In the genomic region with DNA sequence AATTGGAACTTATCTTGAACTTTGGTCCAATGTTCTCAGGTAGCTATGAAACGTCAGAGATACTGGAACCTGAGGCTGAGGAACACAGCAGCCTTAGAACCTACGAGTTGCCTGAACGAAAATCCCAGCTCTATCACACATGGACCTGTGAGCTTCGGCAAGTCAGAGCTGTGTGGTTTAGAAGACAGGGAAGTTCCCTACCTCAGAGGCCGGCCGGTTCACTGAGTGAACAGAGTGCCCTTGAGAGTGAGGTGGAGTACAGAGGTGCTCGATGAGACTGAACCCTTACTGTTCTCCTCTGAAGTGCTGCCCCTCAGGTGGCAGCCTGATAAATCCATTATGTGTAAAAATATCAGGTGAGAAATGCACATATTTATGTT, we compare ENCODE assay signal across 15 mouse cellular contexts. TPM values are rescaled to one million over a fixed set of nuclear protein-coding genes. Genes with fewer than 3 reads are reported as not detected.
DNase-seq lines count a peak whose midpoint lies in the region; ATAC-seq and TF ChIP-seq lines count a peak whose summit lies in the region.
"Had no signal": no experiment of that assay in that cellular context is flagged by ENCODE, and none has a peak within 500 bp of the region (broad histone marks: within the 10 kb centered on the region; RNA-seq: fewer than 3 reads in every experiment).

No protein-coding gene starts in this region.

- no peak for ATAC-seq in lung, embryonic 14.5 days (ENCODE audit: insufficient read depth)
- ATAC-seq in common myeloid progenitor, adult 5-6 weeks (replicated peaks; ENCODE audit: low read depth, poor library complexity, severe bottlenecking) = peak; percentile 48
- ATAC-seq in intestine, embryonic 14.5 days (replicated peaks; ENCODE audit: low FRiP score, low TSS enrichment, low read depth) = no peak
- ATAC-seq in megakaryocyte progenitor cell, adult 5-6 weeks (replicated peaks; ENCODE audit: poor library complexity) = peak; percentile 7; the same call in 1 of the 2 replicates
- ATAC-seq: hindbrain, postnatal 0 days; midbrain, embryonic 15.5 days had no signal

- WGBS in lung, embryonic 14.5 days = 77% methylated on average over 7 of the region's 7 CpGs
- WGBS in intestine, embryonic 14.5 days = 84% methylated on average over 7 of the region's 7 CpGs

- H3K4me1 ChIP-seq in lung, embryonic 14.5 days (ENCODE audit: insufficient read depth) = peaks cover 9% of the 10 kb centered on the region
- peaks cover 21% of the 10 kb centered on the region for H3K4me1 ChIP-seq in intestine, embryonic 14.5 days (replicated peaks; ENCODE audit: control insufficient read depth, insufficient read depth, low read length)

- H3K4me3 ChIP-seq in lung, embryonic 14.5 days (ENCODE audit: low read depth, low read length) = no peak overlapping the region
- H3K4me3 ChIP-seq in intestine, embryonic 14.5 days (ENCODE audit: low read depth, low read length) = no peak overlapping the region
- H3K4me3 ChIP-seq: midbrain, embryonic 15.5 days; neural tube, embryonic 15.5 days had no signal

- peak overlapping the region; percentile 20; the same call in 1 of the 2 replicates for H3K27ac ChIP-seq in lung, embryonic 14.5 days (ENCODE audit: low read depth)
- H3K27ac ChIP-seq in intestine, embryonic 14.5 days (ENCODE audit: low read depth) = no peak overlapping the region
- H3K27ac ChIP-seq: hindbrain, postnatal 0 days; midbrain, embryonic 15.5 days; neural tube, embryonic 15.5 days had no signal

- TF ChIP-seq CTCF in lung, embryonic 14.5 days (IDR thresholded peaks at IDR 0.05; ENCODE audit: low read depth) = no peak

- no peaks in the 10 kb centered on the region for H3K9me3 ChIP-seq in lung, embryonic 14.5 days (ENCODE audit: low read depth, low read length)
- H3K9me3 ChIP-seq in intestine, embryonic 14.5 days (ENCODE audit: control insufficient read depth, low read length) = no peaks in the 10 kb centered on the region
- H3K9me3 ChIP-seq: midbrain, embryonic 15.5 days; neural tube, embryonic 15.5 days had no signal

- no peaks in the 10 kb centered on the region for H3K27me3 ChIP-seq in lung, embryonic 14.5 days (ENCODE audit: insufficient read depth, low read length)
- no peaks in the 10 kb centered on the region for H3K27me3 ChIP-seq in intestine, embryonic 14.5 days (replicated peaks; ENCODE audit: control insufficient read depth, insufficient read depth, low read length)
- H3K27me3 ChIP-seq: midbrain, embryonic 15.5 days; neural tube, embryonic 15.5 days had no signal

- DNase-seq in lung, embryonic 14.5 days = no peak
- no peak for DNase-seq in lung, postnatal 25 days (ENCODE audit: low spot score)
- DNase-seq in intestine, embryonic 14.5 days (ENCODE audit: low spot score) = peak; percentile 41
- no peak for DNase-seq in kidney, adult 11 months
- no peak for DNase-seq in gastrocnemius, postnatal 10 days
- DNase-seq in neural tube, embryonic 10.5 days (ENCODE audit: extremely low spot score, low spot score) = no peak
- DNase-seq: adrenal gland, postnatal 25 days; cerebellum, adult 18-20 months; kidney, postnatal 4 days; right cerebral cortex, postnatal 25 days had no signal

- no peak overlapping the region for H3K9ac ChIP-seq in lung, embryonic 14.5 days
- H3K9ac ChIP-seq in intestine, embryonic 14.5 days (ENCODE audit: low read length) = no peak overlapping the region
- H3K9ac ChIP-seq: midbrain, embryonic 15.5 days; neural tube, embryonic 15.5 days had no signal

- H3K36me3 ChIP-seq in lung, embryonic 14.5 days (ENCODE audit: insufficient read depth) = peaks cover 67% of the 10 kb centered on the region
- H3K36me3 ChIP-seq in intestine, embryonic 14.5 days (ENCODE audit: control insufficient read depth, insufficient read depth, low read length) = peaks cover 54% of the 10 kb centered on the region

- no peak overlapping the region for H3K4me2 ChIP-seq in lung, embryonic 14.5 days
- H3K4me2 ChIP-seq in intestine, embryonic 14.5 days (ENCODE audit: low read length) = no peak overlapping the region
- H3K4me2 ChIP-seq: midbrain, embryonic 15.5 days; neural tube, embryonic 15.5 days had no signal

RNA-seq across cellular contexts. Expression of gene Slc25a51, which starts 5.1 kb away (rescaled TPM):
- 69.0 and 70.1 TPM in 2 replicates for polyA plus RNA-seq in lung, embryonic 14.5 days (2014; fragmentation: Nextera tagmentation; extraction: Ambion mirVana)
- 34.7 and 47.1 TPM in 2 replicates for total RNA-seq in common myeloid progenitor, adult 5-6 weeks (2017)
- polyA plus RNA-seq in intestine, embryonic 14.5 days (2014; fragmentation: Nextera tagmentation; extraction: Ambion mirVana) = 46.7 and 67.0 TPM in 2 replicates
- 37.6 and 43.2 TPM in 2 replicates for total RNA-seq in megakaryocyte progenitor cell, adult 5-6 weeks (2015)
- total RNA-seq in megakaryocyte progenitor cell, adult 5-6 weeks (2017) = 38.7 and 40.5 TPM in 2 replicates
- total RNA-seq in gastrocnemius, postnatal 10 days (2021) = 10 to 100 TPM; 73.2 to 75.5 TPM

Comparison
In these comparisons a context has a peak if more than half of its experiments do, and no peak if none do; other contexts are left out.
1. ATAC-seq: peak in common myeloid progenitor, adult 5-6 weeks (single experiment) and megakaryocyte progenitor cell, adult 5-6 weeks (single experiment); none in lung, embryonic 14.5 days (single experiment) and intestine, embryonic 14.5 days (single experiment).